Mouse (Mus musculus) layer of hippocampus, adult 2 months (tissue): ENCODE data around the gene Skint5. TPM values are rescaled to one million over a fixed set of nuclear protein-coding genes. Genes with fewer than 3 reads are reported as not detected.
"Not testable (repeated sequence)": the region's sequence is repeated elsewhere in the genome, so short reads cannot be mapped to it uniquely, and the experiment has no call there.

ENCODE experiments used
- DNase-seq, 2 experiments: peaks; one replicate each; pipeline ENCODE4 v3.0.0; 2022; ENCODE audit warnings: low spot score in 2 of 2
- H3K27ac ChIP-seq: fragments of 200-600 bp; 2 replicates; pipeline ENCODE4 v1.8.1; 2022
- H3K4me3 ChIP-seq: fragments of 200-600 bp; 2 replicates; pipeline ENCODE4 v1.8.1; 2022; ENCODE audit warnings: mild to moderate bottlenecking
- CTCF ChIP-seq: fragments of 200-600 bp; conservative IDR thresholded peaks from 2 replicates; pipeline ENCODE4 v1.8.1; 2022; ENCODE audit warnings: antibody characterized with exemption, mild to moderate bottlenecking, moderate library complexity
- long read RNA-seq, 2 experiments: library from polyadenylated mRNA; stranded (forward); transcript quantifications; one replicate each; pipeline ENCODE4 v2.0.0; 2021; ENCODE audit warnings: borderline mapping rate in 2 of 2
- total RNA-seq, 2 experiments: library from RNA; stranded (reverse); gene quantifications; 2 replicates each; pipeline ENCODE4 v1.2.3; 2021

The Skint5 gene
- total RNA-seq: not detected
- long read RNA-seq, experiment 1: 0 reads
- long read RNA-seq, experiment 2: 0 reads

DNA sequence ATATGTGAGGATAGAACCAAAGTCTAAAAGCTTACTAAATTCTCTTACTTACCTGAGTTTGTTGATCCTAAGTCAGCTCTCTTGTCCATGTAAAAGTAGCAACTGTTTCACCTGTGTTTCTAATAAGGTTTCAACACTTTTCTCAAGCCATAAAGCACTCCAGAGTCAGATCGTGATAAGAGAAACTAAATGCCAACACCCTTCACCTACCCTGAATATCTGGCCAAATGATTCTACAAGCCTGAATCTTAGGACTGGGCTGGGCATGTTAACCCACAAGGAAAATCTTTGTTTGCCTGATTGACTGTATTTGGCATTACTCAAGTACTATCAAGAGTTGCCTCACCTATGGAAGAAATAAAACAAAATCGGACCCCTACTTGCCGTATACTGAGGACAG, at the start of gene Skint5:
TSS of gene Skint5 (minus strand) at position 101 of the 400 bp plus-strand sequence.
- H3K4me3 ChIP-seq: no peak within 1 kb of the TSS
- no peak for TF ChIP-seq CTCF
- no peak for DNase-seq
- no peak within 1 kb of the TSS for H3K27ac ChIP-seq

DNA sequence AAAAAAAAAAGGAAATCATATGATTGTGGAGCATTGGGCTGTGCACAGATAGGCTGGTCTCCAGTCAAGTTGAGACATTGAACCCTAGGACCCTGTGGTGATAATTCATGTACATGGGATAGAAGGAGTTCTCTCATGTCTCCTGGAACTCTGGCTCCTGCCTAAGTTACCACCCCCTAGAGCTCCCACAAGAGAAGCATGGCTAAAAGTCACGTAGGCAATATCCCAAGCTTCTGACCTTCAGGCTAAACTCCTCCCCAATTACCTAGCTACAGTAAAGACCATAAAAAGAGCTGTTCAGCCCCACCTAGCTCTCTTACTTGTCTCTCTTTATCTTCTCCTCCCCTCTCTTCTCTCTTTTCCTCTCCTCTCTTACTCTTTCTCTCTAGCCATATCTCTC, 42.0 kb downstream of the Skint5 start:
- DNase-seq: no peak
- no peak overlapping the region for H3K27ac ChIP-seq
- H3K4me3 ChIP-seq: no peak overlapping the region
- TF ChIP-seq CTCF: no peak

DNA sequence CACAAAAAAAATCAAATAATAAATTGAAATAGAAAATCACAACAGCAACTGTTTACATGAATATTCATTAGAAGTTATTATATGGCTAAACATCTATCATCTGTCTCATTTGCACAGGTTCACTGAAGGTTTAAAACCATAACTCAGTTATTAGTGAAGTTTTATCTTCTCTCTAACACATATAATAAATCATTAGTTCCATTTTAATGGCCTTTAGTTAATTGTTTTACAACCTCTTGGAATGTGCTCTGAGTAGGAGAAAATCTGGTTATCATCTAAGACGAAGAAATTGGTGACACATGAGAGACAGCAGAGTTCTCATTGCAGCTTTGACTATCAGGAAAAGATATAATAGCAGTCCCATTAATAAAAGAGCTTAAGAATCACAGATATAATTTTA, 235.1 kb downstream of the Skint5 start:
- H3K27ac ChIP-seq: no peak overlapping the region
- no peak for TF ChIP-seq CTCF
- H3K4me3 ChIP-seq: no peak overlapping the region
- DNase-seq: no peak

DNA sequence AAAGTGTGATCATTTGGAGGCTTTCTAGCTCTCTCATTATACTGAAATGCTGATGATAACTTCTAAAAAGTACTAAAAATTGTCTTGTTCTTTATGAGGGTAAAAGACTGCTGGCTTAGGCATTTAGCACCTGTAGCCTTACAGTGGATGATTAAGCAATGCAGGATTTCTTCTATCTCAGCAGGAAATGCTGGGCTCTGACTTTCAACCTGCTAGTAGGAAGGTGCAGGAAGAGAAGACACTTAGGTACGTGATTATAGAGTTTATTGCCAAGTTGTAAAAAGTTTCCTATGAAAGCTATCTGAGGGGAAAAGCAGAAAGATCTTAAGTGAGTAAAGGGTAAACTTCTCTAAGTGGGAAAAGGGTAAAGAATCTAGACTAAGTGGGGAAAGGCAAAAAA, 235.6 kb downstream of the Skint5 start:
- no peak overlapping the region for H3K27ac ChIP-seq
- TF ChIP-seq CTCF: no peak
- no peak overlapping the region for H3K4me3 ChIP-seq
- DNase-seq: no peak

DNA sequence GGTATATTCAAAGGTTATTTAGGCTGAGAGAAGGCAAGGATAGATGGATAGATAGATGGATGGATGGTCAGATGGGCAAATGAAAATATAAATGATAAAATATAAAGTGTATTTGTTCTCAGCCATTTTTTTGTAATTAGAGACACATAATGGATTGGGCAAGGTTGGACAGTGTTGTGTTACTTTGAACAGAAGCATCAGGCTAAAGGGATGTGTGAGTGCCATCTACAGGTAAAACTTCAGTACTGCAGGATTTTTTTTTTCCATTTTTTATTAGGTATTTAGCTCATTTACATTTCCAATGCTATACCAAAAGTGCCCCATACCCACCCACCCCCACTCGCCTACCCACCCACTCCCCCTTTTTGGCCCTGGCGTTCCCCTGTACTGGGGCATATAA, 551.1 kb downstream of the Skint5 start:
- H3K27ac ChIP-seq, DNase-seq, H3K4me3 ChIP-seq: not testable (repeated sequence)
- peak; percentile 18 for TF ChIP-seq CTCF

Other genes starting within 250 kb of the Skint5 start
- not detected for gene Skint11, start 163.9 kb upstream of the Skint5 start, total RNA-seq